Mouse (Mus musculus): Measurements from ENCODE around the gene Sap30bp. TPM values are rescaled to one million over a fixed set of nuclear protein-coding genes. Genes with fewer than 3 reads are reported as not detected.

The Sap30bp gene
- total and polyA plus RNA-seq, 3 experiments: 72.2 to 275 (median 167) TPM

GRCm38 (mm10) chr11:115933747-115934110 lies 647 bp downstream of the Sap30bp start:
- H3K27ac ChIP-seq (ENCODE audit: insufficient read depth, low read depth): 0 out of 2 replicates have a peak overlapping the region, but pooled peaks have one; percentile 6

DNA sequence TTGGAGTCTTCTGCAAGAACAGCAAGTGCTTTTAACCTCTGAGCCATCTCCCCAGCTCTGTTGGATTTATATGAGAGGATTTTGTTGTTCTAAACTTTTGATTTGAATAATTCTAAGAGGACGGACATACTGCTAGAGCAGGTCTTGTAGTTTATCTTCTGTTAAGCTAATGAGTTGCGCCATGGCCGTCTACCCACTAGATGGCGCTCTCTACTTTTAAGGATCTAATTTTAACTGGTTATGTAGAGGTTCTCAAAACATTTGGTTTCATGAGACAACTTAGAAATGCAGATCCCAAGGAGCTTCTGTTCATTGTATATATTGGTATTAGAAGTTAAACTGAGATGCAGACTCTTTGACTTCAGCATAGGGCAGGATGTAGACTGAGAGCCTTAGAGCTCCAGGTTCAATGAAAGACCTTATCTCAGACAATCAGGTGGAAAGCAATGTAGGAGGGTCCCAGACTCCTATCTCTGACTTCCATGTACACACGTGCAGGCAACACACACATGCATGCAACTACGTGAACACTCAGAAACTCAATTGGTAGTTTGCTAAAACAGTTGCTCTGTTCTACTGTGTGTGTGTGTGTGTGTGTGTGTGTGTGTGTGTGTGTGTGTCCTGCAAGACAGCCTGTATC lies 6.7 kb downstream of the Sap30bp start:
- peak; percentile 71 for DNase-seq (ENCODE audit: extremely low read depth)
- peaks cover 3 to 16% of the 10 kb centered on the region in 2 experiments; a peak in 3 of 4 replicates for H3K4me1 ChIP-seq (ENCODE audit: control insufficient read depth in 1 of 2, insufficient read depth in 2 of 2)
- peaks cover 68 to 97% of the 10 kb centered on the region in 2 experiments for H3K36me3 ChIP-seq (replicated peaks in 1 of 2; ENCODE audit: control insufficient read depth in 1 of 2, insufficient read depth in 1 of 2, low read length in 1 of 2)
- in situ Hi-C loops (cut with MboI; ENCODE audit: low pct_ligation_motif_present, low pct_unique_long_range_greater_than_20kb, low sequenced_read_pairs): no loop called here
- H3K4me3 ChIP-seq (replicated peaks in 1 of 3; ENCODE audit: low read depth in 2 of 3, low read length in 2 of 3, poor library complexity in 1 of 3): no peak overlapping the region
- dilution Hi-C loops (cut with MboI; ENCODE audit: extremely low pct_ligation_motif_present, extremely low pct_unique_long_range_greater_than_20kb, low sequenced_read_pairs): no loop called here
- H3K27me3 ChIP-seq (replicated peaks): no peaks in the 10 kb centered on the region
- TF ChIP-seq ELF1 (IDR thresholded peaks at IDR 0.05; ENCODE audit: low read depth, low read length) (no peak), CTCF (conservative IDR thresholded peaks at IDR 0.05 in 1 of 2, IDR thresholded peaks at IDR 0.05 in 1 of 2; ENCODE audit: low read depth in 2 of 2, low read length in 2 of 2) (peak; percentile 91 to 95), TCF12 (IDR thresholded peaks at IDR 0.05; ENCODE audit: low read depth, low read length) (no peak), TBP (conservative IDR thresholded peaks at IDR 0.05; ENCODE audit: low read depth, low read length) (no peak), MYC (IDR thresholded peaks at IDR 0.05; ENCODE audit: low read depth, low read length) (no peak), RAD21 (IDR thresholded peaks at IDR 0.05; ENCODE audit: low read depth, low read length) (peak; percentile 80), SMC3 (IDR thresholded peaks at IDR 0.05; ENCODE audit: low read depth, low read length) (peak; percentile 84), POLR2AphosphoS2 (IDR thresholded peaks at IDR 0.05; ENCODE audit: low read depth, low read length) (no peak), POLR2A (IDR thresholded peaks at IDR 0.05; ENCODE audit: low read depth, low read length) (no peak), JUND (conservative IDR thresholded peaks at IDR 0.05; ENCODE audit: low read depth, low read length) (no peak), ZKSCAN1 (IDR thresholded peaks at IDR 0.05; ENCODE audit: borderline replicate concordance, low read depth, low read length) (no peak), CHD2 (IDR thresholded peaks at IDR 0.05; ENCODE audit: low read length) (no peak), USF1 (IDR thresholded peaks at IDR 0.05; ENCODE audit: low read depth, low read length) (no peak), UBTF (IDR thresholded peaks at IDR 0.05; ENCODE audit: low read depth, low read length) (no peak), ZMIZ1 (IDR thresholded peaks at IDR 0.05; ENCODE audit: low read depth, low read length) (no peak), MAFK (IDR thresholded peaks at IDR 0.05; ENCODE audit: insufficient replicate concordance, low read length) (no peak), CHD1 (IDR thresholded peaks at IDR 0.05; ENCODE audit: low read depth, low read length) (no peak)
- H3K79me2 ChIP-seq (replicated peaks; ENCODE audit: control insufficient read depth, extremely low read depth, insufficient read depth, poor library complexity, severe bottlenecking): peaks cover 24% of the 10 kb centered on the region
- H3K9ac ChIP-seq (ENCODE audit: insufficient read depth, low read depth): no peak overlapping the region
- no peak overlapping the region for H3K4me2 ChIP-seq (ENCODE audit: insufficient read depth, low read depth, poor library complexity, severe bottlenecking)
- no peaks in the 10 kb centered on the region for H3K9me3 ChIP-seq (replicated peaks; ENCODE audit: low read length)
- H3K27ac ChIP-seq (ENCODE audit: insufficient read depth, low read depth): no peak overlapping the region

More at GRCm38 (mm10) chr11:115933747-115934110, 647 bp downstream of the Sap30bp start:
- in situ Hi-C loops (cut with MboI; ENCODE audit: low pct_ligation_motif_present, low pct_unique_long_range_greater_than_20kb, low sequenced_read_pairs) (loop anchor here (5.0 kb wide), 1 partner anchor 74 kb away; no protein-coding TSS in a partner anchor), dilution Hi-C loops (cut with MboI; ENCODE audit: extremely low pct_ligation_motif_present, extremely low pct_unique_long_range_greater_than_20kb, low sequenced_read_pairs) (no loop called here)
- H3K9me3 ChIP-seq (replicated peaks; ENCODE audit: low read length): no peaks in the 10 kb centered on the region
- H3K27me3 ChIP-seq (replicated peaks): no peaks in the 10 kb centered on the region
- peak overlapping the region; percentile 95; the same call in 1 of the 2 replicates for H3K4me2 ChIP-seq (ENCODE audit: insufficient read depth, low read depth, poor library complexity, severe bottlenecking)
- H3K4me3 ChIP-seq (replicated peaks in 1 of 3; ENCODE audit: low read depth in 2 of 3, low read length in 2 of 3, poor library complexity in 1 of 3): peak overlapping the region; percentile 82 to 96 (median 93)
- peaks cover 48% of the 10 kb centered on the region for H3K79me2 ChIP-seq (replicated peaks; ENCODE audit: control insufficient read depth, extremely low read depth, insufficient read depth, poor library complexity, severe bottlenecking)
- no peak for DNase-seq (ENCODE audit: extremely low read depth)
- TF ChIP-seq MAX (IDR thresholded peaks at IDR 0.05; ENCODE audit: low read length) (peak; percentile 2; the same call in 1 of the 2 replicates), POLR2A (IDR thresholded peaks at IDR 0.05; ENCODE audit: low read depth, low read length) (no peak)
- peaks cover 20 to 56% of the 10 kb centered on the region in 2 experiments for H3K4me1 ChIP-seq (ENCODE audit: control insufficient read depth in 1 of 2, insufficient read depth in 2 of 2)
- peaks cover 23 to 44% of the 10 kb centered on the region in 2 experiments for H3K36me3 ChIP-seq (replicated peaks in 1 of 2; ENCODE audit: control insufficient read depth in 1 of 2, insufficient read depth in 1 of 2, low read length in 1 of 2)
- peak overlapping the region; percentile 68 for H3K9ac ChIP-seq (ENCODE audit: insufficient read depth, low read depth)
